Mouse (Mus musculus) midbrain, embryonic 16.5 days (tissue): Measurements from ENCODE around the gene Pdzd2. TPM values are rescaled to one million over a fixed set of nuclear protein-coding genes. Genes with fewer than 3 reads are reported as not detected.

Experiments
- ATAC-seq: fragments of 200-750 bp; cut with Nextera tagmentation; 2 replicates; pipeline ENCODE4 v1.8.0; 2017; ENCODE audit warnings: moderate TSS enrichment
- H3K27ac ChIP-seq: fragments of 300-500 bp; sonication (generic); 2 replicates; pipeline ENCODE4 v1.5.1; 2014; ENCODE audit warnings: mild to moderate bottlenecking, low read length, mixed read lengths
- H3K27me3 ChIP-seq: fragments of 300-500 bp; sonication (generic); 2 replicates; pipeline ENCODE4 v1.6.1; 2014; ENCODE audit warnings: low read depth, low read length, mixed read lengths; ENCODE audit not compliant: control insufficient read depth, insufficient read depth
- H3K36me3 ChIP-seq: fragments of 300-500 bp; sonication (generic); 2 replicates; pipeline ENCODE4 v1.6.1; 2014; ENCODE audit warnings: mild to moderate bottlenecking, low read length, moderate library complexity, mixed read lengths; ENCODE audit not compliant: control insufficient read depth, insufficient read depth
- H3K4me1 ChIP-seq: fragments of 300-500 bp; sonication (generic); 2 replicates; pipeline ENCODE4 v1.6.1; 2014; ENCODE audit warnings: mild to moderate bottlenecking, low read length, mixed read lengths; ENCODE audit not compliant: control insufficient read depth, insufficient read depth
- H3K4me2 ChIP-seq: fragments of 300-500 bp; sonication (generic); 2 replicates; pipeline ENCODE4 v1.6.1; 2014; ENCODE audit warnings: mild to moderate bottlenecking, low read length, mixed read lengths
- H3K4me3 ChIP-seq: fragments of 300-500 bp; sonication (generic); 2 replicates; pipeline ENCODE4 v1.5.1; 2014; ENCODE audit warnings: low read depth, mild to moderate bottlenecking, low read length, moderate library complexity, mixed read lengths
- H3K9ac ChIP-seq: fragments of 300-500 bp; sonication (generic); 2 replicates; pipeline ENCODE4 v1.6.1; 2014; ENCODE audit warnings: low read depth, low read length, mixed read lengths
- H3K9me3 ChIP-seq: fragments of 300-500 bp; sonication (generic); replicated peaks from 2 replicates; pipeline ENCODE4 v1.6.1; 2014; ENCODE audit warnings: mild to moderate bottlenecking, low read length, mixed read lengths; ENCODE audit not compliant: control insufficient read depth, poor library complexity, severe bottlenecking
- WGBS: fragments of 180-500 bp; shearing (Covaris S2); extraction: QIAGEN DNeasy Blood & Tissue Kit; methylation state at CpG from one replicate; pipeline ENCODE4 v1.1.7; 2014; 5-methylcytosine and 5-hydroxymethylcytosine counted together
- polyA plus RNA-seq: library from polyadenylated mRNA; unstranded; fragments of >200 nt; fragmentation: Nextera tagmentation; extraction: Ambion mirVana; gene quantifications from 2 replicates; pipeline ENCODE4 v1.2.1, GENCODE M21; 2015

Gene Pdzd2
- polyA plus RNA-seq, 1 experiment from 2014 or later = 14.5 TPM

DNA sequence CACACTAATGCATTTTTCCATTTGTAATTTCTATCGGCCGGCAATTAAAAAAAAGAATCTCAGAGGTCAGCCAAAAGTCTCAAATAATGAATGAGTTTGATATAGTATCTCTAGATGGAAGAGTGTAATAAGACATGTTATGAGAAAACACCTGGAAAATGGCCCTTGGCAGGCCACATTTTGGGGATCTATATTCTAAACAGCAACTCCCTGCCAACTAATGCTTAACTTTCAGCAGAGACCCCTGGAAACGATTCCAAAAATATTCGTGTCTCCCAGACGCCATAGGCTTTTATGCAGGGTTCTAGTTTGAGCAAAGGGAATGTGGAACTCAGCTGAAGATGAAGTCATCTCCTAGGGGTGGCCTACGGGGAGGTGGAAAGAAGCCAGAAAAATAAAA, 197.4 kb downstream of the Pdzd2 start:
- Histone ChIP-seq H3K27me3 (no peaks in the 10 kb centered on the region), H3K36me3 (no peaks in the 10 kb centered on the region), H3K4me1 (peaks cover 7% of the 10 kb centered on the region), H3K9me3 (no peaks in the 10 kb centered on the region), H3K4me3 (no peak overlapping the region), H3K4me2 (no peak overlapping the region), H3K9ac (no peak overlapping the region), H3K27ac (no peak overlapping the region)
- no peak for ATAC-seq
- 91% methylated on average over 6 of the region's 6 CpGs for WGBS

DNA sequence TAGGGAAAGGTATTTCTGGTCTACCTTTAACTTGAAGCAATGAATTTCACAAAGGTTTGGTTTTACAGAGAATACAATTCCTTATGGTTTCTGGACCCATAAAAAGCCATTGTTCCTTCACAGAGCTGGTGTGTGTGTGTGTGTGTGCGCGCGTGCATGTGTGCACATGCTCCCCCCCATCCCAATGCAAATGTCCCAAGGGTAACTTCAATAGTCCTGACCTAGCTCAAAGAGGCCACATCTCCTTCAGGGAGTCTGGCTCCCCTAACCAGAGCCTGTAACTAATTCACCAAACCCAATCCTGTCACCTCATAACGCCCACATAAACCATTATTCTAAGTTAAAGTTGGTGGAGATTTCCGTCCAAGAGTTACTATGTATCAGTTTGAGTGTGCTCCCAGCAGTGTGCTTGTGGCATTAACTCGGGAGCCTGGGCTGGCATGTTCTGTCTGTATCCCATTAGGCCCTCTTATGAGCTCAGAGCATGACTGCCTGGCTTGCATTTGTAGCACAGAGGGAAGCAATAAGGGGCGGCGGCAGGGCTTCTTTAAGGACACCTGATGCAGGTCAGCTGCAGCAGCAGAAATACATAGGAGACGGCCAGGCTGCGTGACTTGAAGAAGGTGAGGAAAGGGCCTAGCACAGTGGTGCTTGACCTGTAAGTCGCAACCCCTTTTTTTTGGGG, 200.0 kb downstream of the Pdzd2 start:
- Histone ChIP-seq H3K4me1 (peaks cover 5% of the 10 kb centered on the region), H3K4me3 (no peak overlapping the region), H3K36me3 (no peaks in the 10 kb centered on the region), H3K9ac (no peak overlapping the region), H3K4me2 (no peak overlapping the region), H3K27me3 (no peaks in the 10 kb centered on the region), H3K9me3 (no peaks in the 10 kb centered on the region), H3K27ac (no peak overlapping the region)
- WGBS = 91% methylated on average over 11 of the region's 11 CpGs
- ATAC-seq = no peak

DNA sequence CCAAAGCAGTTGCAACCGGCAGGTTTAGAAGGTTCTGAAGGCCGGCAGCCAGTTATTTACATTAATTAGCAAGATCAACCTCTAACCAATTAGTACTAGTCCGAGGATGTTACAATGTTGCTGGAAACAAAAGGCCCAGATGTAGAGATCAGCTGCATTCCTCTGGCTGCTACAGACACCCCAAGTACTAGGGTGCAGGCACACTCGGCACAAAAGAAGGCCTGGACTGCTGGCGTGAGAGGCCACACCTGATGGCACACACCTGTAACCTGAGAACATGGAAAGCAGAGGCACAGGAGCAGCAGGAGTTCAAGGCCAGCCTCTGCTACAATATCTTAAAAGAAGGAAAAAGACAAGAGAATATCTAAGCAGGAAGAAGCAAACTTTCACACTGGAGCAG, 206.5 kb downstream of the Pdzd2 start:
- H3K9ac ChIP-seq = no peak overlapping the region
- no peaks in the 10 kb centered on the region for H3K27me3 ChIP-seq
- no peaks in the 10 kb centered on the region for H3K36me3 ChIP-seq
- H3K4me3 ChIP-seq = no peak overlapping the region
- no peaks in the 10 kb centered on the region for H3K9me3 ChIP-seq
- no peak overlapping the region for H3K4me2 ChIP-seq
- no peak overlapping the region for H3K27ac ChIP-seq
- WGBS = 87% methylated on average over 5 of the region's 5 CpGs
- ATAC-seq = no peak
- H3K4me1 ChIP-seq = no peaks in the 10 kb centered on the region

DNA sequence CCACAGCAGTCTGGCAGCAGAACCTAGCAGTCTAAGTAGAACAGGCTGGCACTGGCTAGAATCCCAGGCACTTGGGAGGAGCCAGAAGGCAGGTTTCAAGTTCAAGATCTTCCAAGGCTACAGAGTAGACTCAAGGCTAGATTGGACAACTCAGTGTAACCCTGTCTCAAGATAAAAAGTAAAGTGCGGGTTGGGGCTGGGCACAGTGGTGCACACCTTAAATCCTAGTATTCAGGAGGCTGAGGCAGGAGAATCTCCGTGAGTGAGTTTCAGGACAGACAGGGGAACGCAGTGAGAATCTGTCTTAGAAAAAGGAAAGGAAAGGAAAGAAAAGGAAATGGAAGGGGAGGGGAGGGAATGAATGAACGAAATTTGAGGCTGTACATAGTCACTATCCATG, 207.2 kb downstream of the Pdzd2 start:
- Histone ChIP-seq H3K27ac (no peak overlapping the region), H3K4me3 (no peak overlapping the region), H3K9me3 (no peaks in the 10 kb centered on the region), H3K27me3 (no peaks in the 10 kb centered on the region), H3K9ac (no peak overlapping the region), H3K36me3 (no peaks in the 10 kb centered on the region), H3K4me2 (no peak overlapping the region), H3K4me1 (no peaks in the 10 kb centered on the region)
- WGBS = 89% methylated on average over 4 of the region's 4 CpGs
- ATAC-seq = no peak

DNA sequence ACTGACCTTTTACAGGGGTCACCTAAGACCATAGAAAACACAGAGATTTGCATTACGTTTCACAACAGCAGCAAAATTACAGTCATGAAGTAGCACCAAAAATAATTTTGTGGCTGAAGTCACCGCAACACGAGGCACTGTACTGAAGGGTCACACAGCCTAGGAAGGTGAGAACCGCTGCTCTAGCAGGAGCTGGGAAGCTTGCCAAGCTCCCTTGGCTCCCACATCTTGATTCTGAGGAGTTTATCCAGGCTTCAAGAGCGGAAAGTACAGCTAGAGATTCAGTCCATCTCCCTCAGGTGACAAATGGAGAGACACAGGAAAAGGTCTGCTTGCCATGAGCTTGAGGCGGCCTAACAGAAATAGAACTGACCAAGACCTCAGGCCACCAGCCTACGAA, 216.9 kb downstream of the Pdzd2 start:
- WGBS = 82% methylated on average over 7 of the region's 7 CpGs
- Histone ChIP-seq H3K9ac (no peak overlapping the region), H3K4me3 (no peak overlapping the region), H3K27me3 (no peaks in the 10 kb centered on the region), H3K4me1 (no peaks in the 10 kb centered on the region), H3K36me3 (no peaks in the 10 kb centered on the region), H3K4me2 (no peak overlapping the region), H3K9me3 (no peaks in the 10 kb centered on the region), H3K27ac (no peak overlapping the region)
- ATAC-seq = no peak

DNA sequence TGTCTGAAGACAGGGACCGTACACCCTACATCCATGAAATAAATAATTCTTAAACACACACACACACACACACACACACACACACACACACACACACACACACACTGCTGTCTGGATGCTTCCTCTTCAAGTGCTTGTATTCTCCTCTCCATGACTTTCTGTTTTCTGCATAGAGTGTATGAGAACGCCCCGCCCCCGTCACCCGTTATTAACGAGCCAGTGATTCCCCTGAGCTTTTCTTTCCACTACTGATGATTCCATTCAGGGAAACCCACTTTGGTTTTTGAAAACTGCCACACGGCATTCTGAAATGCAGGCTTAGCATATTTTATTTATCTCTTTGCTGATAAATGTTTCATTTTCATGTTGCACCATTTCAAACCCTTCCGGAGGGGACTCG, 219.4 kb downstream of the Pdzd2 start:
- Histone ChIP-seq H3K27ac (no peak overlapping the region), H3K4me1 (no peaks in the 10 kb centered on the region), H3K4me3 (no peak overlapping the region), H3K4me2 (no peak overlapping the region), H3K27me3 (no peaks in the 10 kb centered on the region), H3K36me3 (no peaks in the 10 kb centered on the region), H3K9me3 (no peaks in the 10 kb centered on the region), H3K9ac (no peak overlapping the region)
- 53% methylated on average over 9 of the region's 9 CpGs for WGBS
- ATAC-seq = peak; percentile 52; the same call in 1 of the 2 replicates

DNA sequence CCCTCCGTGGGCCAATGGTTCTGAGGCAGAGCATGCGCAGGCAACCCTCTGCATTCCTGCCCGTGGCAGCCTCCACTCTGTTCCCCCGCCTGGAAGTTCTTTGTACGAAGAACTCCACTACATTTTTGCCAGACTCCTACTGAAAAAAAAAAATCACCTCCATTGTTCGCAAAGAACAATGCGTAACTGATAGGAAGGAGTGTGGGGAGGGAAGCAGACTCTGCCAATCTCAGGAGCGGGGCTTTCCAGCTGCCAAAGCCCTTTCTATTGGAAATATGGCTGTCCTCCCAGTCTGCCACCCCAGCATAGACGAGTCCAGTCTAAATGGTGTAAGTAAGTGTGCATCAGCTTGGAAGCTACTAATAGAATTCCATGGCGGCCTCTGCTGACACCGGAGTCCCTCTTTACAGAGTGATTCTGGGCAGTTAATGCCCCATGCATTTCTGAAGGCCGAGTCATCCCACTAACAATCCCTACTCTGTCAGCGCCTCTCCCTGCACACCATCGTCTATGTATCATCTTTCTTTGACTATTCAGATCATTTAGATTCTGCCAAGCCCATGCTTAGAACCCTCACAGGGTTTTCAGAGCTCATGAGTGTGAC, 221.3 kb downstream of the Pdzd2 start:
- WGBS = 53% methylated on average over 14 of the region's 14 CpGs
- no peak overlapping the region for H3K27ac ChIP-seq

DNA sequence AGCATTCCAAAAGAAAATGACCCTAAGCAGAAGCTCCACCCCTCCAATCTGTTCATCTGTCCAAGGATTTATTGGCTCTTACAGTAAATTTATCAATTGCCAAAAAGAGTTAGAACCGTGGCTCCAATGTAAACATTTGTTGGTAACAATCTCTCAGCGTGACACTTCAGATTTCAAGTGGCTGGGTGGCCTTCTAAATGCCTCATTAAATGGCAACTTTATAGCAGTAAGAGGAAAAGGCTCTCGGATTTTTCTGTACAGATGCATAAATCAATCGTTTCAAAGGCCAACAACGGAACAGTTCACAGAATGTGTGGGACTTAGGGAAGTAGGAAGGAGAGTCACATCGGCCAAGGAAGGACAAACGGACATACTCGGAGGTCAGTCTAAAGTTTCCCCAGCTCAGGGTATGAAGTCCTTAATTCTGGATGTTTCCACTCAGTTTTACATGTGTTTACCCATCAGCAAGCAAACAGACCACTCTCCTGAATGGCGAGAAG, 222.4 kb downstream of the Pdzd2 start:
- Histone ChIP-seq H3K36me3 (no peaks in the 10 kb centered on the region), H3K9ac (no peak overlapping the region), H3K4me2 (no peak overlapping the region), H3K27ac (no peak overlapping the region), H3K4me1 (no peaks in the 10 kb centered on the region), H3K27me3 (no peaks in the 10 kb centered on the region), H3K4me3 (no peak overlapping the region), H3K9me3 (no peaks in the 10 kb centered on the region)
- ATAC-seq = no peak
- 77% methylated on average over 9 of the region's 9 CpGs for WGBS

More for the DNA sequence above, 221.3 kb downstream of the Pdzd2 start:
- Histone ChIP-seq H3K9ac (no peak overlapping the region), H3K4me3 (no peak overlapping the region), H3K36me3 (no peaks in the 10 kb centered on the region), H3K4me1 (no peaks in the 10 kb centered on the region), H3K27me3 (no peaks in the 10 kb centered on the region), H3K9me3 (no peaks in the 10 kb centered on the region), H3K4me2 (no peak overlapping the region)
- 0 out of 2 replicates have a peak, but pooled peaks have one; percentile 19 for ATAC-seq

DNA sequence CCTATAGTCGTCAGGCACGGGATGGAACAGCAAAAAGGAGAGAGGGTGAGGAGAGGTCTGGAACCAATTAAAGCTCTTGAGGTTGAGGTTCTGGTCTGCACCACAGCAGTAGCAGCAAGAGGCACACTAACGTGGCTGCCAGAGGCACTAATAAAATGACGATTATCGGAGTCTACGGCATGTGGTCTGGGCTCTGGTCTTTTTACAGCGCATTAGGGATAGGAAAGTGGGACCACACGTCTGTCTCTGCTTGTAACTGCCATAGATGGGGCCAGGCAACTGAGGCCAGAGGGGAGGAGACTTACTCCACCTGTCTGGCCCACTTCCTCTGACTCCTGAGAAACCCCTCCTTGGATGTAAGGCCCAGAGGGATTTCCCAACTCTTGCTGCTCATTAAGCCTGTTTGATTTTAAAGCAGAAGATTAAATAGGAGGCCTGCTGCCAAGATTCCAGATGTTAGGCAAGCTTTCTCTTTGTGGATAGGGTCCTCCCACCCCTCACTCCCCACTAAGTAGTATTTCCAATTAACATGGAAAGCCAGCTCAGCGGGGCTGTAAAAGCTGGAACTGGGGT, 224.4 kb downstream of the Pdzd2 start:
- H3K36me3 ChIP-seq = no peaks in the 10 kb centered on the region
- no peak for ATAC-seq

More for the DNA sequence above, 224.4 kb downstream of the Pdzd2 start:
- Histone ChIP-seq H3K4me2 (no peak overlapping the region), H3K9me3 (no peaks in the 10 kb centered on the region), H3K4me1 (no peaks in the 10 kb centered on the region), H3K9ac (no peak overlapping the region), H3K27ac (no peak overlapping the region), H3K27me3 (no peaks in the 10 kb centered on the region), H3K4me3 (no peak overlapping the region)
- WGBS = 61% methylated on average over 9 of the region's 9 CpGs
